Mouse (Mus musculus) c-Kit-positive CD71-negative TER-119-negative erythroid progenitor cells, embryonic 14.5 days (primary cell): Measurements from ENCODE around the gene Psmb7.

Source experiments
- DNase-seq: peaks from one replicate; pipeline ENCODE4 v3.0.0-alpha.2; 2013; ENCODE audit warnings: low read depth

The Psmb7 gene

DNA sequence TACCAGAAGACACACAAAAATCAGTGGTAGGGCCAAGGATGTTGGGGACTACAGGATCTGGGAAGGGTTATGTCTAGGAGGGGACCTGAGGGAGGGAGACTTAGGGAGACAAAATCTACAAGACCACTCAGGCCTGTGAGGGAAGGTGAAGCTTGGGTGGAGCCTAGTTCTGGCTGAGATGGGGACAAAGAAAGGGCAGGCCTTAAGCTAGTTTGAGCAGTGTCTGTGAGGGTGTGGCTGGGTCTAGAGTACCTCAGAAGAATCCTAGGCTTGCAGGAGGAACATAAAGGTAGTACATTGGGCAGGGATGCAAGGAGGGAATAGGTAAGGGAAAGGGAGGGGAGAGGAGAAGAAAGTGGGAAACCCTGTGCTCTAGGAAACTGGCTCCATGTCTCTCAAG lies 99.5 kb downstream of the Psmb7 start:
- no peak for DNase-seq

DNA sequence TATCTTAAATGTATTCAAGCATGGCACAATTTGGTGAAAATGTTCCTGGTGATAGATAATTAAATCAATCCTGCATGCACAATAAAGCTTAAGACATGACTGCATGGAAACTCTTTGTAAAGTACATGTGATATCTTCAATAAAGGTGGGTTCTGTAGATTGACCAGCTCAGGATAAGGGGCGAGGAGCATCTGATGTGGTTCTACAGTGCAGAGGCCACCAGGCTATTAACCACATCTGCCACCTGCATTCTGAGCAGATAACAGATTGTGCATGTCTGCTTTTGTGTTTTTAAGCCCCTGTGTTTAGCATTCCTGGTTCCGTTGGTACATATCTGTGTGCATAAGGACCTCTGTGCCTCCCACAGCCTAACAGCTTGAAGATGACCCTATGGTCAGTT lies 100.7 kb downstream of the Psmb7 start:
- no peak for DNase-seq

DNA sequence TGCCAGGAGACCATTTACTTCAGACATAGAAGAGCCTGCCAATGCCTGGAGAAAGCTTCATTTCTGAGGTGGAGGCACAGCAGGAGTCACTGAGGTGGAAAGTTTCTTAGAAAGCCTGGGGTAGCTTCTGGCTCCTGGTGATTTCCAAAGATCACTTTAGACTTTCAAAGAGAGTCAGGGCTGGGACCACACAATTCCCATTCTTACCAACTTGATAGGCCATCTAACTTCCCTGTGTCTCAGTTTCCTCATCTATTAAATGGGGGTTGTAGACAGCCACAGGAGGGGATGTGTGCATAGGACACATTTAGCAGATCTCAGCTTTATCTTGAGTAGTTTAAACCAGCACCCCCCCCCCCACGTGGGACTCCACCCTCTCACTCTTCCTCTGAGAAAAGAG lies 101.5 kb downstream of the Psmb7 start:
- no peak for DNase-seq

DNA sequence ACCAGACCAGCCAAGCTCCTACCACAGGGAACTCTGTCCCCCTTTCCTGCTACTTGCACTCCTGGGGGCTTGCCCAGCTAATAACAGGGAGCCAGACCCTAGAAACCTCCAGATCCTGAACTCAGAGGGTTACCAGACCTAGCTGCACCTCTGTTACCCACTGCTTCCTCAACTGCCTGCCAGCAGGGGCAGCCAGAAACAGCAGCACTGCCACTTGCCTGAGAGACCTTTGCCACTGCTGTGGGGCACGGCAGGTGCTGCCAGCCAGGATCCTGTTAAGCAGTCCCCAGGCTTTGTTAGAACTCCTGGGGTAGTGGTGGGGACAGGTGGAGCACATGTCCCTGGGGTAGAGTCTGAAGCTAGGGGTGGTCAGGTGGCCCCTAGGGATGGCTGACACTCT lies 102.3 kb downstream of the Psmb7 start:
- no peak for DNase-seq

DNA sequence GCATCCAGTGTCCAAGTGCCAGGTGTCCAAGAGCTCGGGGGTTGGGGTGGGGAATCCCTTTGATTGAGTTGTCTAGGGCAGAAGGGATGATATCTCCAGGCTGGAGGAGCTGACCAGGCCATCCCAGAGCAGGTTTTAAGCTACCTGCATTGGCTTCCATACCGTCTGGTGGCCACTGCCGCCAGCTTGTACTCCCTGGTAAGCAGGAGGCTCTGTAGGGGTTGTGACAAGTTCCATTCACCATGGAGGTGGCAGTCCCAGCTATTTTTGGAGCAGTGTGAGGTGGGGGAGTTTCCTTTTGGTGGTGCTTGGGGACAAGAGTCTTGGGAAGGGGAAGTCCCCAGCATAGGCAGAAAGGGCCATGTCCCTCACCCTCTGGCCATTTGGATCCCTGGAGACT lies 102.8 kb downstream of the Psmb7 start:
- DNase-seq, result no peak

DNA sequence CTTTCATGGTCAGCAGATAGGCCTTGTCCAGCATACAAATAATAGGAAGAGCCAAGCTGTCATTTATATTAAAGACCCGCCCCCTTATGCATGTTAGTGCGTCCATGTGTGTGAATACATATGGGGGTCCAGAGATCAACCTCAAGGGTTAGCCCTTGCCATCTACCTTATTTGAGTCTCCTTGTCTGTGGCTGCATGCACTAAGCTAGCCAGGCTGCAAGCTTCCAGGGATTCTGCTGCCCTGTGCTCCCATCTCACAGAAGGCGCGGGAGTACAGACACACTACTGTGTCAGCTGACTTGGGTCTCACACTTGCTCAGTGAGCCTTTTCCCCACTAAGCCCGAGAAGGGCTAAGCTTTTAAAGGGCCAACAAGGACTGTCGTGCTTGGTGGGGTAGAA lies 103.2 kb downstream of the Psmb7 start:
- DNase-seq, result no peak

DNA sequence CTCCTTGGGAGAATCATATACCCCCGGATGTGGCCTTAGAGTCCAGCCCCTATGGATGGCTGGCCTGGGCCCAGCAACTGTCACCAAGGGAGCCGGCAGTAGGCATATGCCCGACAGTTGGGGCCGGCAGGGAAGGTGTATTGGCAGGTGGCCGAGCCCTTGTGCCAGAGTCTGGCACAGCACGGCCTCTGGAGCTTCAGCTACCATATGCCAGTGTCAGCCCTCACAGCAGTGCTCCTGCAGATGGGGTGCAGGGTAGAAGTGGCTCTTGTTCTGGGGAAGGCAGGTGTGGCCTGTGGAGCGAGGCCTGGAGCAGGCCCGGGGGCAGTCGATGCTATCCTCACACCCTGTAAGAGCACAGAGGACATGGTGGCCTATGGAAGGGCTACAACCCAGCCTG lies 104.2 kb downstream of the Psmb7 start:
- DNase-seq, result no peak
